In genomic region chr3:89830815-89831591, GRCm38 (mm10) we compare ENCODE assay signal across 9 mouse cellular contexts. TPM values are rescaled to one million over a fixed set of nuclear protein-coding genes. Genes with fewer than 3 reads are reported as not detected.
DNase-seq lines count a peak whose midpoint lies in the region; ATAC-seq and TF ChIP-seq lines count a peak whose summit lies in the region.
"Had no signal": no experiment of that assay in that cellular context is flagged by ENCODE, and none has a peak within 500 bp of the region (broad histone marks: within the 10 kb centered on the region; RNA-seq: fewer than 3 reads in every experiment).

She (plus strand) TSS chr3:89831370.

- peak within 1 kb of the TSS; percentile 66 for H3K9ac ChIP-seq in lung, postnatal 0 days (replicated peaks; ENCODE audit: low read depth)

- H3K4me3 ChIP-seq in kidney, adult 2 months (ENCODE audit: insufficient read depth, low read depth, low read length), result peak within 1 kb of the TSS; percentile 74
- H3K4me3 ChIP-seq in lung, postnatal 0 days (ENCODE audit: low read depth, low read length), result peak within 1 kb of the TSS; percentile 50

- H3K4me2 ChIP-seq in lung, postnatal 0 days (replicated peaks; ENCODE audit: low read depth, low read length), result peak within 1 kb of the TSS; percentile 55

- whole genome bisulfite sequencing in kidney, adult 2 months, result 3% methylated on average over 84 of the region's 96 CpGs
- WGBS in lung, postnatal 0 days, result 4% methylated on average over 63 of the region's 96 CpGs

- H3K27ac ChIP-seq in kidney, adult 2 months (ENCODE audit: insufficient read depth, low read depth, low read length), result peak within 1 kb of the TSS; percentile 69; the same call in 1 of the 2 replicates
- peak within 1 kb of the TSS; percentile 85 for H3K27ac ChIP-seq in lung, postnatal 0 days (ENCODE audit: low read length)

- no peaks in the 10 kb centered on the region; the same call in 1 of the 2 replicates for H3K27me3 ChIP-seq in kidney, adult 2 months (replicated peaks; ENCODE audit: control insufficient read depth, insufficient read depth, low read length)
- H3K27me3 ChIP-seq in lung, postnatal 0 days (replicated peaks; ENCODE audit: insufficient read depth, low read length), result 0 out of 2 replicates have a peak, but pooled peaks cover 15% of the 10 kb centered on the region

- no peak for TF ChIP-seq CTCF in kidney, adult 2 months (conservative IDR thresholded peaks at IDR 0.05; ENCODE audit: insufficient read depth, insufficient read length, low read depth, low read length)
- TF ChIP-seq CTCF in lung, postnatal 0 days (IDR thresholded peaks at IDR 0.05), result peak; percentile 14; the same call in 1 of the 2 replicates

- ATAC-seq in lung, postnatal 0 days, result peak; percentile 80
- no peak for ATAC-seq in megakaryocyte-erythroid progenitor cell, adult 5-6 weeks (replicated peaks; ENCODE audit: low FRiP score, low TSS enrichment, poor library complexity, severe bottlenecking)
- ATAC-seq: Patski had no signal

- H3K9me3 ChIP-seq in lung, postnatal 0 days (ENCODE audit: low read length), result no peaks in the 10 kb centered on the region

- no peaks in the 10 kb centered on the region for H3K36me3 ChIP-seq in kidney, adult 2 months (ENCODE audit: control insufficient read depth, insufficient read depth, low read length)
- H3K36me3 ChIP-seq in lung, postnatal 0 days (ENCODE audit: insufficient read depth, low read length), result no peaks in the 10 kb centered on the region

- H3K4me1 ChIP-seq in kidney, adult 2 months (ENCODE audit: control insufficient read depth, insufficient read depth, low read length), result no peaks in the 10 kb centered on the region
- H3K4me1 ChIP-seq in lung, postnatal 0 days (ENCODE audit: insufficient read depth, low read depth, low read length), result no peaks in the 10 kb centered on the region

- peak; percentile 35 for DNase-seq in thymus, postnatal 4 days
- no peak for DNase-seq in thymus, postnatal 36 days
- peak; percentile 27 to 54 for DNase-seq in heart, adult 9 months (ENCODE audit: low spot score in 2 of 2)
- DNase-seq in kidney, adult 2 months, result peak; percentile 65
- peak; percentile 49 for DNase-seq in lung, postnatal 0 days (ENCODE audit: low spot score)
- no peak for DNase-seq in cerebellum, adult 11-12 months
- DNase-seq in urinary bladder, adult 18-20 months (ENCODE audit: low spot score in 2 of 2), result no peak

- no peak for TF ChIP-seq EP300 in lung, postnatal 0 days (IDR thresholded peaks at IDR 0.05)

- TF ChIP-seq POLR2A in kidney, adult 2 months (IDR thresholded peaks at IDR 0.05; ENCODE audit: low read depth, low read length), result no peak

RNA-seq across cellular contexts. Expression of gene She, which starts in this region (rescaled TPM):
- 3.3 and 4.1 TPM in 2 replicates for polyA plus RNA-seq in kidney, adult 2 months (2012; rRNA removed)
- polyA plus RNA-seq in lung, postnatal 0 days (2015; fragmentation: Nextera tagmentation; extraction: Ambion mirVana), result 11.2 and 12.1 TPM in 2 replicates
- total RNA-seq in megakaryocyte-erythroid progenitor cell, adult 5-6 weeks (2014; fragmentation: Nextera tagmentation), result not detected in 2 replicates
- total RNA-seq in megakaryocyte-erythroid progenitor cell, adult 5-6 weeks (2017), result not detected in 2 replicates

Comparison
In these comparisons a context has a peak if more than half of its experiments do, and no peak if none do; other contexts are left out.
1. DNase-seq: peak in thymus, postnatal 4 days (single experiment), heart, adult 9 months (2 of 2), kidney, adult 2 months (single experiment) and lung, postnatal 0 days (single experiment); none in thymus, postnatal 36 days (0 of 2), cerebellum, adult 11-12 months (single experiment) and urinary bladder, adult 18-20 months (0 of 2).